Mouse (Mus musculus): ENCODE data around the gene Acaa1a.
"Not testable (repeated sequence)": the region's sequence is repeated elsewhere in the genome, so short reads cannot be mapped to it uniquely, and the experiment has no call there.

Acaa1a gene

DNA sequence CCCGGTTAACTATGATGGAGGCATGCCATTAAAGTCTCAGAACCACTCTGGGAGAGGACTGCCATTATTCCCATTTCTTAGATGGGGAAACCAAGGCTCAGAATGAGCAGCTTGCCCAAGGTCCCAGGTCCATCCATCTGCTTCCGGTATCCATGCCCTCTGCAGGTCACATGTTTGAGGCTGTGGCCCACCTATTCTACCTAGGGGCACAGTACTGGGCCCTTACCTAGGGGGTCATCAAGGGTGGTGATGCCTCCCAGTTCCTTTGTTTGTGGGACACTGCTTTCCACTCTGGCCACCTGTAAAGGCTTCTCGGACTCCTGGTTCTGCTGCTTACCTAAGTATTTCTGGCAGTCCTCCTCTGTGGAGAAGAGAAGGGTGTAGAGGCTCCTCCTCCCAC lies 1.1 kb upstream of the Acaa1a start:
- no peak for DNase-seq (ENCODE audit: extremely low spot score, low read depth, low spot score)

GRCm38 (mm10) chr9:119339106-119339505 lies 370 bp upstream of the Acaa1a start:
- no peak for DNase-seq (ENCODE audit: extremely low spot score, low read depth, low spot score)

GRCm38 (mm10) chr9:119340212-119340580 lies 720 bp downstream of the Acaa1a start:
- DNase-seq (ENCODE audit: extremely low spot score, low read depth, low spot score) = no peak

GRCm38 (mm10) chr9:119340909-119341816 lies 1.7 kb downstream of the Acaa1a start, which contains the start of gene Myd88:
Myd88 (minus strand) TSS chr9:119341411.
- peak; percentile 88 for DNase-seq (ENCODE audit: extremely low spot score, low read depth, low spot score)

DNA sequence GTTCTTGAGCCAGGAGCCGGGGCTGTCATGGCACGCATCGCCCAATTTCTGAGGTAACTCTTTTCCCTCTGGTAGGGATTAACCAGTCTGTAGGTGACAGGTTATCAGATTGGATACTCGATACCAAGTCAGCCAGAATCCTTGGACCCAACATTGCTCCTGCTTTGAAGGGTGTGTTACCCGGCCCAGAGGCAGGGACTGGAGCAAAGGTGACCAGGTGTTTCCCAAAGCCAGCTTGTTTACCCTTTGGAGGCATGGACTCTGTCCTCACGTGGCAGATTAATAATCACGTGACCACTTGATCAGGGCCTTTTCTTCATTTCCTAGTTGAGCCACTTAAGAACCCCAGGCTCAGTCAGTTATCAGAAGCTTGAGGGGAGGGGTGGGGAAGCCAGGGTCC lies 3.3 kb downstream of the Acaa1a start:
- no peak for DNase-seq (ENCODE audit: extremely low spot score, low read depth, low spot score)

DNA sequence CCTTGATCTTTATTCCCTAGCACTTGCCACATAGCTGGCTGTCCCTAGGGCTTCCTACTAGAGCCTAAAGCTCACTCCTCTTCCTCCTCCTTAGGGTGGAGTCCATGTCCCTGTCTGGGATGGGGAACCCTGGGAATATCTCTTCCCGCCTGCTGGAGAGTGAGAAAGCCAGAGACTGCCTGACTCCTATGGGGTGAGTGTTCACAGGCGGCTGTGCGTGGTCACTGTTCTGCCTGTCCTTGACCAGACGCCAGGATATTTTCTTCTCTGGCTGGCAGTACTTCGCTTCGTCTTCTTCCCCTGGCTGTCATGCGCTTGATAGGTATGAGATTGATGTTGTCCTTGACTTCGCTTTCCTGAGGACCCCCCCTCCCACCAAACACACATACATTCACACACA lies 6.9 kb downstream of the Acaa1a start:
- no peak for DNase-seq (ENCODE audit: extremely low spot score, low read depth, low spot score)

GRCm38 (mm10) chr9:119350531-119350930 lies 11.1 kb downstream of the Acaa1a start:
- DNase-seq (ENCODE audit: extremely low spot score, low read depth, low spot score) = no peak

DNA sequence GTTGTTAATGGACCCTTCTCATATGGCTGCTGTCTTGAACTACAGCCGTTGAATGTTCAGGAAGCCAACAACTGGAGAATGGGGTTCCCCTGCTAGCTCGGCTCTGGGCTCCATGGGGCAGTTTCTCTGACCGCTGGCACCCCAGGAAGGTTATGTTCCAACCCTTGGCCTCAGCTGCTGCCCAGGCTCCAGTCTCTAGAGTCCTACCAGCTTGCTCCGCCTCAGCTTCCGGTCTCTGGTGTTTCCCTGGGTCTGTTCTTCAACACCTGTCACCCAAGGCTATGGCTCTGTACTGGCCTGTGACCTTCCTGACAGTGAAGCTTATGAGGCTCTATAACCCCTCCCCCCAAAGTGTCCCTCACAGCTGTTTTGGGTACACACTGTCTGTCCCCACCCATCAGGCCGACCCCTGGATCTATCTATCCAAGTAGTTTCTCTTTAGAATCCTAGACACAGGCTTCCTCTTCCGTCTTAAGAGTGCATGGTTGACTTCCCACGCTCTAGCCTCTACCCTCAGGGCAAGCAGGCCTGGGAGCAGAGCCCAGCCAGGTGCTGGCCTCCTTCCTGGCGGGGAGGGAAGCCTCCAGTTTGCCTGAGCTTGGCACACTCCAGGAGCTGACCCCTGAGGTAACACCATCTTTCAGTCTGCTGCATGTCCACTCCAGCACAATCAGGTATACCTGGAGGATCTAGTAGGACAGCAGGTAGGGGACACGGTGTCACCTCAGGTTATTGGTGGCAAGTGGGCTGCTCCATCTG lies 11.7 kb downstream of the Acaa1a start:
- DNase-seq (ENCODE audit: extremely low spot score, low read depth, low spot score) = no peak

DNA sequence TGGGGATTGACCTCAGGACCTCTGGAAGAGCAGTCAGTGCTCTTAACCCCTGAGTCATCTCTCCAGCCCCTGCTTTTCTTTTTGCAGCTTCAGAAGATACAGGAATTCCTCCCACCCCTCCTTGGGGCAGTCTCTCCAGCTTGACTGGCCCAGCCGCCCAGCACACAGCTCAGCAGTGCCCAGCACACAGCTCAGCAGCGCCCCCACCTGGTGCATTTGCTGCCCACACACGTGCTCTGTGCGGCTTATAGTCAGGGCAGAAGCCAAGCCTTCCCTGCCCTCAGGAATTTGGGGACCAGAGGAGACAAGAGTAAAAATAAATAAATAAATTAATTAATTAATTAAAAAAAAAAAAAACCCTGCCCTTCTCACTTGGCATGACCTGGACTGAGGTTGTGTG lies 12.6 kb downstream of the Acaa1a start:
- no peak for DNase-seq (ENCODE audit: extremely low spot score, low read depth, low spot score)

GRCm38 (mm10) chr9:119353926-119354325 lies 14.4 kb downstream of the Acaa1a start:
- DNase-seq (ENCODE audit: extremely low spot score, low read depth, low spot score) = no peak

DNA sequence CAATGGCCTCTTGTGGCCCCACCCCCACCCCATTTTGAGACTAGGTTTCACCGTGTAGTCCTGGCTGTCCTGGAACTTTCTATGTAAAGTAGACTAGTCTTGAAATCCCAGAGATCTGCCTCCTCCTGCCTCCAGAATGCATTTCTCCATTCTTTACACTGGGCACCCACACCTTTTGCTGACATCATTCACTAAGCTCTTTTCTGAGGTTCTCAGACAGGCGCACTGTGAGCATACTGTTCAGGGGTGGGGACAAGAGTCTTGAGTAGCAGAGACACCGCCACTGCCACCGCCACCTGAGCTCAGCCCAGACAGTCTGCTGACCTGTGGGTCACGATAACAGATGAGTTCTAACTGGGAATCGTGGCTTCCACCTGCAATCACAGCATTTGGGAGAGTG lies 16.5 kb downstream of the Acaa1a start:
- DNase-seq (ENCODE audit: extremely low spot score, low read depth, low spot score) = no peak

GRCm38 (mm10) chr9:119357331-119358057 lies 18.0 kb downstream of the Acaa1a start, which contains the start of gene Xylb:
Xylb (plus strand) TSS chr9:119357381.
- peak; percentile 57 for DNase-seq (ENCODE audit: extremely low spot score, low read depth, low spot score)

- DNase-seq (ENCODE audit: extremely low spot score, low read depth, low spot score) = no peak
Measured at GRCm38 (mm10) chr9:119358058-119358429, 18.6 kb downstream of the Acaa1a start.

- no peak for DNase-seq (ENCODE audit: extremely low spot score, low read depth, low spot score)
Measured at GRCm38 (mm10) chr9:119361416-119361815, 21.9 kb downstream of the Acaa1a start.

- no peak for DNase-seq (ENCODE audit: extremely low spot score, low read depth, low spot score)
Measured at GRCm38 (mm10) chr9:119363229-119363628, 23.8 kb downstream of the Acaa1a start.

DNA sequence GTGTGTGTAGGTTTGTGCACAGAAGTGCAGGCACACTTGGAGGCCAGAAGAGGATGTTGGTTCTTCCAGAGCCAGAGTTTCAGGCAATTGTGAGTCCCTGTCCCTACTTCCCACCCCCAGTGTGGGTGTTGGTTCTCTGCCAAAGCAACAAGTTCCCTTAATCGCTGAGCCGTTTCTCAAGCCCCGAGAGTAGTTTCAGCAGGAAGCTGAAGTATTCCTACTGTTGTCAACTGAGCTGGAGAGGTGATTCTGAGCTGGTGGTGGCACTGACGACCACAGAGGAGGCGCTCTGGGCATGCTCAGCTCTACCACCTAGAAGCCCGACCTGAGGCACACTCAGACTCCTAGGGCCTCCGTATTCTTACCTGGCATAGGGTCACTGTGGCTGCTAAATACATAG lies 25.8 kb downstream of the Acaa1a start, which contains the start of gene Slc22a14:
Gene Slc22a14 (minus strand): TSS at position 270 of the 400 bp plus-strand sequence.
- DNase-seq (ENCODE audit: extremely low spot score, low read depth, low spot score) = no peak

DNA sequence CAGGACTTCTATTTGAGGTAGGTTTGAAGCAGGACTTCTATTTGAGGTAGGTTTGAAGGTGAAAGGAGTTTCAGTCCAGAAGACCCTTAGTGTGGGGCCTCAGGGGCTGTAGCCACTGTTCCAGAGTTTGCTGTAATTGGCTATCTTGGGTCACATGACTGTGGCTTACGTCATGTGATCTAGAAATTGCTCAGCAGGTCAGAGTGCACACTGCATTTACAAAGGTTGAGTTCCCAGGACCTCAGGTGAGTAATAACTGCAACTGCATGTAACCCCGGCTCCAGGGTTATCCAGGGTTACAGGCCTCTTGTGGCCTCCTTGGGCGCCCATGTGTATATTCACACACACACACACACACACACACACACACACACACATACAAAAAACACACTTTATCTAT lies 28.9 kb downstream of the Acaa1a start:
- DNase-seq (ENCODE audit: extremely low spot score, low read depth, low spot score) = no peak

GRCm38 (mm10) chr9:119370770-119371169 lies 31.3 kb downstream of the Acaa1a start:
- not testable (repeated sequence) for DNase-seq (ENCODE audit: extremely low spot score, low read depth, low spot score)

- DNase-seq (ENCODE audit: extremely low spot score, low read depth, low spot score) = no peak
Measured at GRCm38 (mm10) chr9:119371251-119371650, 31.8 kb downstream of the Acaa1a start.

- DNase-seq (ENCODE audit: extremely low spot score, low read depth, low spot score) = no peak
Measured at GRCm38 (mm10) chr9:119375008-119375407, 35.5 kb downstream of the Acaa1a start.

DNA sequence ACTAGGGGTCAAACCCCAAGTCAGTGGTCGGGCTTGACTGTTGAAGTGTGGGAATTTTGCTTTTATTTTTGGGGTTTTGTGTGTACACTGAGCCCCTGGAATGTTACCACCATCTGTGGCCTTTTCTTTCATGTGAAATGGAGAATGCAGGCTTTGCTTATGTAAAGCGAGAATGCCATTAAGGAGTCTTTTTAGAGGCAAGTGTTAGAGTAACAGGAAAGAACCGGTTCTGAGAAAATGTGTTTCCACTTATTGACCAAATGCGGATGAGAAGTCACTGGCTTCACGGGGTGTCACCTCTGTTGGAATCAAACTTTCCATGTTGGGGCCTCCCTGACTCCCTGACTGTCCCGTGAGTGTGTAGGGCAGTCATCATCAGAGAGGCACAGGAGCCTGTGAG lies 36.1 kb downstream of the Acaa1a start:
- no peak for DNase-seq (ENCODE audit: extremely low spot score, low read depth, low spot score)
